Mouse (Mus musculus): ENCODE results near the gene Nol10.
"Not testable (repeated sequence)": the region's sequence is repeated elsewhere in the genome, so short reads cannot be mapped to it uniquely, and the experiment has no call there.

The Nol10 gene

DNA sequence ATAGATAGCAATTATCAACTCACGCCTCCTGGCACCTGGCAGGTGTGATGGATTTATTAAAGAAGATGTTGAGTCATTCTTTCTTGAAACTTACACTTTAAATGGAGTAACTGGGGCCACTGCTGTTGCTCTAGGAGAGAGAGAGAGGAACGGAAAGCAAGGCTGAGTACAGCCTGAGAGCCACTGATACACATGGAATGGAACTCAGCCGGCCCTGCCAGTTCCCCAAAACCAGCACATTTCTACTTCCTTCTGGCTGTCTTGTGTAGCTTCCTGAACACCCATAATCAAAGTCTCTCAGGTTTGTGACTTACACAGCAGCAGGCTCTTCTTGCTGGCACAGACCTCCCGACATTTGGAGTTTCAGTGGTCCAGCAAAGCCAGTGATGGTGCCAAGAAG lies 118.5 kb downstream of the Nol10 start:
- no peak for DNase-seq

DNA sequence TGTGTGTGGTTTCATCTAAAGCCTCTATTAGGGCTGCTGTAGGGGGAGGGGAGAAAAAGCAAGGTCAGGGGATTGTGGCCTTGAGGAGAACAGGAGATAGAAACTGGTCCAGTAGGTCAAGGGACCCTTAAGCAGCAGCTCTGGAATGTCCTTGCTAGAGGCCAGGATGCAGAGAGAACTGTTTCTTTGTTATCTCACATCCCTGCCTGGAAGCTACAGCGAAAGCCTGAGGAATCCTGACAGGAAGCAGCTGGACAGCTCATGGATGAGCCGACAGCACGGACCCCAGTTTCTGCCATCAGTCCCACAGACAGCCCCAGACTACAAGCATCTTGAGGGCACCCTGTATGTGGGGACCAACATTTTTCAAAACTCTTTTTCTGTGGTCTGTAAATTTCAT lies 120.1 kb downstream of the Nol10 start:
- no peak for DNase-seq

DNA sequence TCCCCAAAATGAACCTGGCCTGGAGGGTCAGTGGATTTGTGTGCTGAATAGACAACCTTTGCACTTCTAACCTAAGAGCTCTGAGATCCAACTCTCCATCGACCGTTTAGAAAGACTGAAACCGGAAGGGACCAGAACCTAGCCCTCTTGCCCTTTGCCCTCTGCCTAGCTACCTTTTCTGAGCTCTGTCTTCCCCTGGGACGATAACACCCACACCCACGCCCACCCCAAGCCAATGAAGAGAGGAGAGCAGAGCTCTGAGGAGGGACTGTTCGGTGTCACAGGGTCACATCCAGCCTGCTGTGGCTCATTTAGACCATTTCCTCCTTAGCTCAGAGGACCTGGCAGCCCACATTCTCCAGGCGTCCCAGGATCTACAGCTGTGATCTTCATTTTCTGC lies 121.6 kb downstream of the Nol10 start:
- no peak for DNase-seq

DNA sequence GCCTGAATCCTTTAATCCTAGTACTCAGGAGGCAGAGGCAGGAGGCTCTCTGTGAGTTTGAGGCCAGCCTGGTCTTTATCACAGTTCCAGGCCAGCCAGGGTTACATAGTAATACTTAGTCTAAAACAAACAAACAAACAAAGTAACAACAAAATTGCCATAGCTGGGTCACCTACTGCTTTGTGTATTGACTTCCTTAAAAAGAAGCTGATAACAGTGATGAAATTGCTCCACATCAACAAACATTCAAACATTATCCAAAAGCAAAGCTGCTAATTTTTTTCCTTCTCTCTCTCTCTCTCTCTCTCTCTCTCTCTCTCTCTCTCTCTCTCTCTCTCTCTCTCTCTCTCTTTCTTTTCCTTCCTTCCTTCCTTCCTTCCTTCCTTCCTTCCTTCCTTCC lies 122.3 kb downstream of the Nol10 start:
- not testable (repeated sequence) for DNase-seq

DNA sequence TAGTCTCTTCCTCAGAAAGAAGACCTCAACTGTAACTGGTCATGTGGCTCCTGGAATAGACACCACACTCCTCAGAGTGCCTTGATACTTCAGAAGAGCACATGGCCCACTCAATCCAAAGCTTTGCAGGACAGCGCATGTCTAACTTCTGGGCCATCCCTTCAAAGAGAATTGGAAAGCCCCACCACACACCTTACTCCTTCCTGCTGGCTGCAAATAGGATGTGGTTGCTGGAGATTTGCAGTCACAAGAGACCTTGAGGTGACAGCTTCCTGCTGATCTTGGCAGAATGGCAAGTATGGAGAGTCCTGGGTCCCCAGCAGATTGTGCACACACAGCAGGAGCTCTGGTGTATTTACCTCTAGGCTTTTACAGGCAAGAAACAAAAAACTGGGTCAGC lies 123.1 kb downstream of the Nol10 start:
- no peak for DNase-seq

DNA sequence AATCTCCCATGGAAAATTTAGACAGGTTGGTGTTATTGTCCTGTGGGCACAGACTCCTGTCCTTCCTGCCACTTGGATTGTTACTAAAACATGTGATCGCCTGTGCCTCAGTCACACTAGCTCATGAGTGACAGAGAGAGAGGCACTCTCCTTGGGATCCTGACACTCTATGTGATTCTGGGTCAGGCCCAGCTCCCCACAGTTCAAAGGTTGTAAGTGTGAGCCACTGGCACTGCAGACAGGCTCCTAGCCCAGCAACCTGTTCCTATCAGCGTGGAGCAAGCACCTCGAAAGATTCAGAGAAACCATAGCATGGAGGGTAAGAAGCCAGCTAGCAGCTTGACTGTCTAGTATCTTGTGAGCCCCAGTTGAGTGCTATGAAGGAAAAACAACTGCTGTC lies 124.9 kb downstream of the Nol10 start:
- peak in 1 of 2 experiments; percentile 10 for DNase-seq

DNA sequence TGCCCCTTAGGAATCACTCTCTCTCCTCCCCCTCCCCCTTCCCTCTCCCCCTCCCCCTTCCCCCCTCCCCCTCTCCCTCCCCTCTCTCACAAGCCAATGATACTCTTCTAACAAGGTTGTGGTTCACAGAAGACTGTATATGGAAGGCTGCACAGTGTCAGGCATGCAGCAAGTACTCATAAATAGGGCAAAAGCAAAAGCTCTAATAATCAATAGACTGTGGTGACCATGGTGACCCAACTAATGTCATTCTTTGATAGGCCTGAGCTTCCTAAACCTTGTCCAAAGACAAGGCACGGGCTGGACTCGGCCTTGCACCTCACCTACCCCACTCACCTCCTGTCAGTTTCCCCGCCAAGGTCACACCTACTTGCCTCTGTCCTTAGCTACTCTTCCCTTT lies 125.6 kb downstream of the Nol10 start:
- DNase-seq: no peak

DNA sequence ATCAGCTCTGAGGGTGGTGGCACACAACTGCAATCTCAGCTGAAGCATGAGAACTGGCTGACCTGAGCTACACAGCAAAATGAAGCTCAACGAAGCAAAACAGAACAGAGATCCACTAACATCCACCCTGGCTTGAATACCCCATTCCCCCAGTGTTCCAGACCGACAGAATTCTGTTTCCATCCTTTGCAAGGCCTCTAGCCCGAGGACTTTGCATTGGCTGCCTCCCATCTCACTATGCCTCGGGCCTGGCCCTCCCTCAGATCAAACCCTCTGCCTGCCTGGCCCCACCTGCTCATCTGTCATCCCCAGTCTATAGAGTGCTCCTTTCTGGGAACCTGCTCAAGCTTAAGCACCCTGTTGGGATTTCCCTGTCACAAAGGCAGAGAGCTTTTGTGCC lies 126.4 kb downstream of the Nol10 start:
- DNase-seq: peak in 1 of 2 experiments; percentile 7

DNA sequence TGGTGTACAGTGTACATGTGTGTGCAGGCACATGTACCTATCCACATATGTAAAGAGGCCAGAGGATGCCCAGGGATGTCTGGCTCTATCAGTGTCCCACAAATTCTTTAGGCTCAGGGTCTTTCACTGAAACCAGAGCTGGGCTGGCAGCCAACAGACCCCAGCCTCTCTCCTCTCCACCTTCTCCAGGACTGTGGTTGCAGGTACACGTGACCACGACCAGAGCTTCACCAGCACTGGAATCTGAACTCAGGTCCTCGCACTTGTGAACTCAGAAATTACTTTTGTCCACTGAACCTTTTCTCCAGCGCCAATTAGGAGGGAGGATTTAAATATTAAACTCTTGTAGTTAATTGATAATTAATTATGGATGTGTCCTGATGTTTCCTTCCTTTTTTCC lies 126.9 kb downstream of the Nol10 start:
- peak in 1 of 2 experiments; percentile 4 for DNase-seq

DNA sequence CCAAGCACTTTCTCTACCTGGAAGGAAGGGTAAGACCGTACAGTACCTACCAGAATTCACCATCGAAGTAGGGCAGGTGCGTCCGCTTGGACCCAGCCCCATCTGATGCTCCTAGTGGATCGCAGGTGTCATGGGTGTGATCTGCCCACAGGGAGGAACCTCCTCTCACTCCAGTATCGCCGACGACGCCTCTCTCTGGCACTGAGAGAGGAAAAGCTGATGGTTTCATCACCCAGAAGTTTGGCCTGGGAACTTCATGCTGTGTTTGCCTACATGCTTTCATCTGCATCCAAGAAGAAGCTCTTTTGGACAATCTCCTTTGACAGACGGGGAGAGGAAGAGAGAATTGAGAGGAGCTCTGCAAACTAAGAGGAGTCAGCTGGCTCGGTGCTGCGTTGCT lies 129.9 kb downstream of the Nol10 start:
- DNase-seq: peak in 1 of 2 experiments; percentile 15

DNA sequence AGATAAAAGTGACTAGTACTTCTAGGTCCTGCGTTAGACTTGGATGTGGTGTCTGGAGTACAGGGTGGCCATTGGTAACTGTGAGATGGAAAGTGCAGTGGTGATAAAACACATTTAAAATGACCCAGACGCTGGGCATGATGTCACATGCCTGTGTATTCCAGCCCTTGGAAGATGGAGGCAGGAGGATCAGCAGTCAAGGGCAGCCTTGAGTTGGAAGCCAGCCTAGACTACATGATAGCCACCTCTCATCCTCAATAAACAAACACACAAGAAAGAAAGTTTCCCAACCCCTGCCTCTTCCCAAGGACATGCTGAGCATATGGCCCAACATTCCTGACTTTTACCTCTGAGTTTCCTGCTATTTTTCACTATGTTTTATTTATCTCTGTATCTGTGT lies 130.6 kb downstream of the Nol10 start:
- DNase-seq: no peak

All from lung, postnatal 4 days (tissue).